Mouse (Mus musculus): ENCODE measurements at regions not wholly inside any gene's neighbourhood (a gene's known extent, or its start where the extent isn't known, plus 50 kb on each side); places are given as distances from the start of the nearest gene placed in this dataset.

- no peak overlapping the region for H3K27ac ChIP-seq (ENCODE audit: insufficient read depth, low read length)
- H3K4me3 ChIP-seq (ENCODE audit: insufficient read depth, low read length), result no peak overlapping the region
- peaks cover 2% of the 10 kb centered on the region; the same call in 1 of the 2 replicates for H3K4me1 ChIP-seq (ENCODE audit: control insufficient read depth, insufficient read depth, low read length)
- no peak for TF ChIP-seq POLR2A (IDR thresholded peaks at IDR 0.05; ENCODE audit: low read depth, low read length)
- no peak for TF ChIP-seq CTCF (IDR thresholded peaks at IDR 0.05; ENCODE audit: borderline replicate concordance, insufficient read depth, low read length)
These were observed 59.4 kb upstream of the E2f3 start for GRCm38 (mm10) chr13:30045225-30045624.

GRCm38 (mm10) chr13:30044790-30045189, 58.9 kb upstream of the E2f3 start:
- no peak for TF ChIP-seq CTCF (IDR thresholded peaks at IDR 0.05; ENCODE audit: borderline replicate concordance, insufficient read depth, low read length)
- no peak for TF ChIP-seq POLR2A (IDR thresholded peaks at IDR 0.05; ENCODE audit: low read depth, low read length)
- peaks cover 2% of the 10 kb centered on the region; the same call in 1 of the 2 replicates for H3K4me1 ChIP-seq (ENCODE audit: control insufficient read depth, insufficient read depth, low read length)
- H3K27ac ChIP-seq (ENCODE audit: insufficient read depth, low read length), result no peak overlapping the region
- H3K4me3 ChIP-seq (ENCODE audit: insufficient read depth, low read length), result no peak overlapping the region

GRCm38 (mm10) chr13:30042689-30043320, 56.9 kb upstream of the E2f3 start:
- H3K27ac ChIP-seq (ENCODE audit: insufficient read depth, low read length), result no peak overlapping the region
- peaks cover 2% of the 10 kb centered on the region; the same call in 1 of the 2 replicates for H3K4me1 ChIP-seq (ENCODE audit: control insufficient read depth, insufficient read depth, low read length)
- TF ChIP-seq CTCF (IDR thresholded peaks at IDR 0.05; ENCODE audit: borderline replicate concordance, insufficient read depth, low read length), result no peak
- no peak for TF ChIP-seq POLR2A (IDR thresholded peaks at IDR 0.05; ENCODE audit: low read depth, low read length)
- no peak overlapping the region for H3K4me3 ChIP-seq (ENCODE audit: insufficient read depth, low read length)

- Histone ChIP-seq H3K4me3 (ENCODE audit: insufficient read depth, low read length) (no peak overlapping the region), H3K27ac (ENCODE audit: insufficient read depth, low read length) (no peak overlapping the region), H3K4me1 (ENCODE audit: control insufficient read depth, insufficient read depth, low read length) (peaks cover 2% of the 10 kb centered on the region; the same call in 1 of the 2 replicates)
- no peak for TF ChIP-seq POLR2A (IDR thresholded peaks at IDR 0.05; ENCODE audit: low read depth, low read length)
These were observed 55.8 kb upstream of the E2f3 start for GRCm38 (mm10) chr13:30041501-30042295.

GRCm38 (mm10) chr13:30040288-30040687, 54.4 kb upstream of the E2f3 start:
- H3K4me3 ChIP-seq (ENCODE audit: insufficient read depth, low read length), result no peak overlapping the region
- TF ChIP-seq CTCF (IDR thresholded peaks at IDR 0.05; ENCODE audit: borderline replicate concordance, insufficient read depth, low read length) (no peak), POLR2A (IDR thresholded peaks at IDR 0.05; ENCODE audit: low read depth, low read length) (no peak)
- H3K27ac ChIP-seq (ENCODE audit: insufficient read depth, low read length), result no peak overlapping the region
- H3K4me1 ChIP-seq (ENCODE audit: control insufficient read depth, insufficient read depth, low read length), result peaks cover 2% of the 10 kb centered on the region; the same call in 1 of the 2 replicates

- Histone ChIP-seq H3K27ac (ENCODE audit: insufficient read depth, low read length) (no peak overlapping the region), H3K4me3 (ENCODE audit: insufficient read depth, low read length) (no peak overlapping the region), H3K4me1 (ENCODE audit: control insufficient read depth, insufficient read depth, low read length) (peaks cover 2% of the 10 kb centered on the region; the same call in 1 of the 2 replicates)
- TF ChIP-seq POLR2A (IDR thresholded peaks at IDR 0.05; ENCODE audit: low read depth, low read length) (no peak), CTCF (IDR thresholded peaks at IDR 0.05; ENCODE audit: borderline replicate concordance, insufficient read depth, low read length) (no peak)
These were observed 53.9 kb upstream of the E2f3 start for GRCm38 (mm10) chr13:30039791-30040190.

GRCm38 (mm10) chr13:30036561-30036960, 50.7 kb upstream of the E2f3 start:
- peaks cover 2% of the 10 kb centered on the region; the same call in 1 of the 2 replicates for H3K4me1 ChIP-seq (ENCODE audit: control insufficient read depth, insufficient read depth, low read length)
- no peak overlapping the region for H3K27ac ChIP-seq (ENCODE audit: insufficient read depth, low read length)
- H3K4me3 ChIP-seq (ENCODE audit: insufficient read depth, low read length), result no peak overlapping the region
- TF ChIP-seq CTCF (IDR thresholded peaks at IDR 0.05; ENCODE audit: borderline replicate concordance, insufficient read depth, low read length) (no peak), POLR2A (IDR thresholded peaks at IDR 0.05; ENCODE audit: low read depth, low read length) (no peak)

GRCm38 (mm10) chr13:30036071-30036470, 50.2 kb upstream of the E2f3 start:
- no peaks in the 10 kb centered on the region for H3K4me1 ChIP-seq (ENCODE audit: control insufficient read depth, insufficient read depth, low read length)
- H3K4me3 ChIP-seq (ENCODE audit: insufficient read depth, low read length), result no peak overlapping the region
- no peak for TF ChIP-seq POLR2A (IDR thresholded peaks at IDR 0.05; ENCODE audit: low read depth, low read length)
- TF ChIP-seq CTCF (IDR thresholded peaks at IDR 0.05; ENCODE audit: borderline replicate concordance, insufficient read depth, low read length), result no peak
- no peak overlapping the region for H3K27ac ChIP-seq (ENCODE audit: insufficient read depth, low read length)
